Mouse (Mus musculus) limb, embryonic 12.5 days (tissue): ENCODE data around the gene Ssrp1. TPM values are rescaled to one million over a fixed set of nuclear protein-coding genes. Genes with fewer than 3 reads are reported as not detected.

Experiments used
- ATAC-seq: fragments of 200-750 bp; cut with Nextera tagmentation; 2 replicates; pipeline ENCODE4 v1.8.0; 2017; ENCODE audit warnings: low read depth, moderate TSS enrichment; ENCODE audit not compliant: insufficient number of reproducible peaks, insufficient read depth, low FRiP score, low TSS enrichment
- H3K27ac ChIP-seq: fragments of 300-500 bp; sonication (generic); 2 replicates; pipeline ENCODE4 v1.5.1; 2016; ENCODE audit warnings: mild to moderate bottlenecking, moderate library complexity
- H3K27me3 ChIP-seq: fragments of 300-500 bp; sonication (generic); 2 replicates; pipeline ENCODE4 v1.6.1; 2016; ENCODE audit warnings: mild to moderate bottlenecking, moderate library complexity
- H3K36me3 ChIP-seq: fragments of 300-500 bp; sonication (generic); 2 replicates; pipeline ENCODE4 v1.6.1; 2016; ENCODE audit warnings: mild to moderate bottlenecking, moderate library complexity
- H3K4me1 ChIP-seq: fragments of 300-500 bp; sonication (generic); replicated peaks from 2 replicates; pipeline ENCODE4 v1.6.1; 2016
- H3K4me2 ChIP-seq: fragments of 300-500 bp; sonication (generic); 2 replicates; pipeline ENCODE4 v1.6.1; 2016; ENCODE audit warnings: mild to moderate bottlenecking, moderate library complexity
- H3K4me3 ChIP-seq: fragments of 300-500 bp; sonication (generic); replicated peaks from 2 replicates; pipeline ENCODE4 v1.5.1; 2016; ENCODE audit warnings: mild to moderate bottlenecking
- H3K9ac ChIP-seq: fragments of 300-500 bp; sonication (generic); replicated peaks from 2 replicates; pipeline ENCODE4 v1.6.1; 2016; ENCODE audit warnings: mild to moderate bottlenecking, moderate library complexity
- H3K9me3 ChIP-seq: fragments of 300-500 bp; sonication (generic); 2 replicates; pipeline ENCODE4 v1.6.1; 2016; ENCODE audit warnings: mild to moderate bottlenecking, moderate library complexity
- WGBS: fragments of 180-500 bp; shearing (Covaris S2); methylation state at CpG from one replicate; pipeline ENCODE4 v1.1.7; 2016; 5-methylcytosine and 5-hydroxymethylcytosine counted together
- polyA plus RNA-seq: library from polyadenylated mRNA; unstranded; fragments of >200 nt; fragmentation: Nextera tagmentation; extraction: Ambion mirVana; gene quantifications from 2 replicates; pipeline ENCODE4 v1.2.1, GENCODE M21; 2016

Ssrp1 gene
- polyA plus RNA-seq, 1 experiment from 2014 or later = 330 TPM

DNA sequence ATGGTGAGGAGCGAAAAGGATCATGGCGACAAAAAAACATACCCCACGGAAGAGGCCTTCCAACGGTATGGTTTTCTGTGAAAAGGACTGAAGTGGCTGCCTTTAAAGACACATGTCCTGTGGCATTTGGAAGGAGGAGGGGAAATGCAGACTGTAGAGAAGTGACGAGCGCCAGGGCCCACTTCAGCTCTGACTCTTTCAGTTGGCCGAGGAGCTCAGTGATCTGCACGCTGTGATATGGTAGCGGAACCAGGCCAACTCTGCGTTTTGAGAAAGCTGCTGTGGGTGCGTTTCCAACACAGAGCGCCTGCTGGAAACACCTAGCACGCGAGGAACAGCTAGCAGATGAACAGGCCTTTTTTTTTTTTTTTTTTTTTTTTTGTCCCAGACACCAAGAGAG is 24.4 kb upstream of the Ssrp1 start:
- Histone ChIP-seq H3K4me3 (no peak overlapping the region), H3K9me3 (no peaks in the 10 kb centered on the region), H3K4me2 (no peak overlapping the region), H3K36me3 (no peaks in the 10 kb centered on the region), H3K27me3 (no peaks in the 10 kb centered on the region), H3K27ac (no peak overlapping the region), H3K4me1 (peaks cover 12% of the 10 kb centered on the region), H3K9ac (no peak overlapping the region)
- no peak for ATAC-seq
- WGBS = 85% methylated on average over 14 of the region's 14 CpGs

DNA sequence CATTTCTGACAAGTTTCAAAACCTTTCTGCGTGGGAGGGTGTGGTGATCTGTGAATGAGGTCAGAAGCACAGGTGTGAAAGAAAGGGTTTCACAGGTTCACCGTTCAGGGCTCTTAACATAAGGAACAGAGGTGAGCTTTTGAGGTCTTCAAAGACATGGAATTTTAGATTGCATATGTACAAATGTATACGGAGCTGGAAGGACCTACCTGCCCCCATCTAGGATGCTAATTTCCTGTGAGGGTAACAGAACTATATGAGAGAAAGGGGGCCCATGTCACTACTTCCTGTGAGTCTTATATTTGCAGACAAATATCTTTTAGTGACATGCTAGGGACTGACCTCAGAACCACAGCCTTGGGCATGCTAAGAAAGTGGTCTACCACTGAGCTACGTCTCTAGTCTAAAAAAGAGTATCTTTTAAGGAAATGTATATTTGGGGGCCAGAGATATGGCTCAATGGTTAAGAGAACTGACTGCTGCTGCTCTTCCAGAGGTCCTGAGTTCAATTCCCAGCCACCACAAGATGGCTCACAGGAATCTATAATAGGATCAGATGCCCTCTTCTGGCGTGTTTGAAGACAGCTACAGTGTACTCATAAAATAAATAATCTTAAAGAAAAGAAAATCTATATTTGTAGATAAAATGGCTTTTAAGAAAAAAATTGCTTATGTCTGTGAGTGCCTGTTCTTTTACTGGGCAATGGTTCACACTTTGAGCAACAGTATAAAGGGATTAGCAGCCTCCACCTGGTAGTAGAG is 23.0 kb upstream of the Ssrp1 start:
- no peak for ATAC-seq
- Histone ChIP-seq H3K9ac (no peak overlapping the region), H3K4me1 (peaks cover 12% of the 10 kb centered on the region), H3K4me2 (no peak overlapping the region), H3K9me3 (no peaks in the 10 kb centered on the region), H3K4me3 (no peak overlapping the region), H3K27ac (no peak overlapping the region), H3K27me3 (no peaks in the 10 kb centered on the region), H3K36me3 (no peaks in the 10 kb centered on the region)
- WGBS = 80% methylated on average over 5 of the region's 5 CpGs

DNA sequence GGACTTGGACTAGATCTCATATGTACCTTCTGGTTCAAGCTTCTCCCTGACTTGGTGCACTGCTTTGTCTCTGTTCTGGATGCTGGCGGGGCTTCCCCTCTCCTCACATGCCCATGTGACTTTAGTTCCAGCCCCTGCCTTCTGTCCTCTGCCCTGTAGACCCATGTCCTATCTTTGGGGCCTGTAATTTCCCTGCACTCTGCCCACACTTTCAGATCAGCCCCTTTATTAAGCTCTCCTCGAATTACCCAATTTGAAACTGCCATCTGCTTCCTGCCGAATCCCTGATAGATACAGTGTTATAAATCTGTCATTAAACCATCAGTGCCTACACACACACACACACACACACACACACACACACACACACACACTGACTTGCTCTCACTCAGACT is 22.4 kb upstream of the Ssrp1 start:
- Histone ChIP-seq H3K36me3 (no peaks in the 10 kb centered on the region), H3K4me3 (no peak overlapping the region), H3K27me3 (no peaks in the 10 kb centered on the region), H3K27ac (no peak overlapping the region), H3K9ac (no peak overlapping the region), H3K4me1 (peaks cover 12% of the 10 kb centered on the region), H3K9me3 (no peaks in the 10 kb centered on the region), H3K4me2 (no peak overlapping the region)
- 27% methylated on average over 3 of the region's 3 CpGs for WGBS
- no peak for ATAC-seq

DNA sequence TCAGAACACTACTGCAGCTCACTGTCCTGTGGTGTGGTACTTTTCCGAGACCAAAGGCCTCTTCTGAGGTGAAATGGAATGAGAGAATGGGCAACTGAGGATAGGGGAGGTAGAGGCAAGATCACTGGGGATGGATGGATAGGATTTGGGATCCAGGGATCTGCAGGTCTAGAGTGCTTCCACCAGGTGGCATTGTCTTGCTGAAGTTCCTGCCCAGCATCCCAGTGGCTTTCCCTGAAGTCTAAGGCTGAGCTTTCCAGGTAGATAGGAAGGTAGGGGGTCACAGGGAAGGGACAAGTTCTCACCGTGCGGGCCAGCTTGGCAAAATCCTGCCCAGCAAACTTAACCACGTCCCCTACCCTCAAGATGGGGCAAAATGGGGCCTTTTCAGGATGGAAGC is 15.0 kb upstream of the Ssrp1 start:
- H3K9me3 ChIP-seq = no peaks in the 10 kb centered on the region
- no peak overlapping the region for H3K27ac ChIP-seq
- 23% methylated on average over 4 of the region's 4 CpGs for WGBS
- H3K4me3 ChIP-seq = no peak overlapping the region
- no peaks in the 10 kb centered on the region for H3K4me1 ChIP-seq
- no peaks in the 10 kb centered on the region for H3K36me3 ChIP-seq
- no peaks in the 10 kb centered on the region for H3K27me3 ChIP-seq
- H3K9ac ChIP-seq = no peak overlapping the region
- 0 out of 2 replicates have a peak, but pooled peaks have one; percentile 38 for ATAC-seq
- H3K4me2 ChIP-seq = no peak overlapping the region

DNA sequence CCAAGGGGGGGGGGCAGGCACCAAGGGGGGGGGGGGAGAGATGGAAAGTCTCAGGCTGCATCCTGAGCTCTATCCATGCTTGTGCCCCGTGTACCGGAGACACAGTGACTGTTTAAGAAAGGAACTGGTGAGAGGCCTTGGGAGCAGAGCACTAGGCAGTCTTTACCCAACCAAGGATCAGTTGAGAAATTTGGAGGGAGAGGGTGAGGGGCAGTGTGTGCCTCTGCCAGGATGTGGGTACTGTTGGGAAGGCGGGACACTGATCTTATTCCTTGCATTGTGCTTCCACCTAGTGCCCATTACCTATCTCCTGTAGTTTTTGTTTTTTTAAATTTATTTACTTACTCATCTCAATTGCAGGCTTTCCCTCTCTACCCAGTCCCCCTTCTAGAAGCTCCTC is 10.9 kb upstream of the Ssrp1 start:
- ATAC-seq = no peak
- Histone ChIP-seq H3K4me2 (no peak overlapping the region), H3K27ac (no peak overlapping the region), H3K9ac (no peak overlapping the region), H3K4me3 (no peak overlapping the region), H3K4me1 (no peaks in the 10 kb centered on the region), H3K9me3 (no peaks in the 10 kb centered on the region), H3K27me3 (no peaks in the 10 kb centered on the region), H3K36me3 (no peaks in the 10 kb centered on the region)
- 81% methylated on average over 3 of the region's 3 CpGs for WGBS

DNA sequence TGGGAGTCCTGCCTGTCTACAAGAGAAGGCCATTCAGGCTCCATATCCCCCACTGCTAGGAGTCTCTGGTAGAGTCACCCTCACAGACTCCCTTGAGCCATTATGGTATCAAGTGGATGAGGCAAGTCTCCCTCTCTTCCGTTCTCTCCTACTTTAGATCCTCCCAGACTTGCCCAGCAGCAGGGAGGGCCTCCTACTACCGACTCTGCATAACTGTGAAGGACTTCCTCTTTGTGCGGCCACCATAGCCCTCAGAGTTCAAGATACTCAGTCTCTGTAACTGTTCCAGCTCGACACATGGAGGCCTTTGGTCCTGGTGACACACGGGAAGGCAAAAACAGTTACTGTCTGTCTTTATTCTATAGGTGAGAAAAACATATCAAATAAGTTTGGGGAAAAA is 9.8 kb upstream of the Ssrp1 start:
- Histone ChIP-seq H3K36me3 (no peaks in the 10 kb centered on the region), H3K27me3 (no peaks in the 10 kb centered on the region), H3K4me2 (no peak overlapping the region), H3K9ac (no peak overlapping the region), H3K4me3 (no peak overlapping the region), H3K9me3 (no peaks in the 10 kb centered on the region), H3K4me1 (no peaks in the 10 kb centered on the region), H3K27ac (no peak overlapping the region)
- 71% methylated on average over 5 of the region's 5 CpGs for WGBS
- ATAC-seq = no peak

DNA sequence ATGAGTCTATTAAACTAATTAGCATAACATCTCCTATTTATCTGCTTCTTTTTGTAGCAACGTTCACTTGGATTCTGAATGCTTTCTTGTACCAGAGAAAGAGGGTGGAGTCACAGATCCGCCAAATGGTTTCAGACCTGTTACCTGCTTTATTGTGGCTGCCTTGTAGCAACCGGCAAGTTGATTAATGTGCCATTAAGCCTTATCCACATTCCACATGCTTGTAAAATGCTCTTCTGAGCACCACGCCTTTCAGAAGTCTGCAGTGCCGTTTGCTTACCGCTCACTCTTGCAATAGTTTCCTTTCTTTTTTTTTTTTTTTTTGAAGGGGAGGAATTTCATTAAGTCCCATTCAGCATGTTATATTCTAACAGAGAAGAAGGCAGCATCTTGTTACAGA is 7.1 kb upstream of the Ssrp1 start:
- Histone ChIP-seq H3K9ac (no peak overlapping the region), H3K36me3 (no peaks in the 10 kb centered on the region), H3K4me3 (no peak overlapping the region), H3K4me2 (no peak overlapping the region), H3K4me1 (no peaks in the 10 kb centered on the region), H3K27me3 (no peaks in the 10 kb centered on the region), H3K9me3 (no peaks in the 10 kb centered on the region), H3K27ac (no peak overlapping the region)
- 26% methylated on average over 6 of the region's 6 CpGs for WGBS
- ATAC-seq = no peak

DNA sequence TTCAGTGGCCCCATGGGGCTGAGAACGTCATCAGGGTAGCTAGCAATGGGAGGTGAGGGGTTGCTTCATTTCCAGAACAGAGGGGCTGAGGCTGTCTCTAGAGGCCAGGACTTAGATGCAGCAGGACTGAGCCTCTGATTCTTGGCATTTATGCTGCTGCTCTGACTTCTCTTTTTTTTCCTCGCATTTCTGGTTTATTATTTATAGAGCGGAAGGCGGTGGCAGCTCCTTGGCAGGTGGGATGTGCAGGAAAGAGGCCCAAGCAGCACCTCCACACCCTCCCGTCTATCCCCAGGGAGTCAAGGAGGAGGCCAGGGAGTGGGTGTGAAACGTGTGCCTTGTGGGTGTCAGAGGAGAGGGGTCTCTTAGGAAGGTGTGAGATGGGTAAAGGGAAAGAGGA is 6.0 kb upstream of the Ssrp1 start:
- Histone ChIP-seq H3K4me2 (no peak overlapping the region), H3K9me3 (no peaks in the 10 kb centered on the region), H3K27me3 (no peaks in the 10 kb centered on the region), H3K27ac (no peak overlapping the region), H3K9ac (0 out of 2 replicates have a peak overlapping the region, but pooled peaks have one; percentile 12), H3K36me3 (no peaks in the 10 kb centered on the region), H3K4me1 (peaks cover 1% of the 10 kb centered on the region; the same call in 1 of the 2 replicates), H3K4me3 (no peak overlapping the region)
- no peak for ATAC-seq
- 67% methylated on average over 6 of the region's 6 CpGs for WGBS

DNA sequence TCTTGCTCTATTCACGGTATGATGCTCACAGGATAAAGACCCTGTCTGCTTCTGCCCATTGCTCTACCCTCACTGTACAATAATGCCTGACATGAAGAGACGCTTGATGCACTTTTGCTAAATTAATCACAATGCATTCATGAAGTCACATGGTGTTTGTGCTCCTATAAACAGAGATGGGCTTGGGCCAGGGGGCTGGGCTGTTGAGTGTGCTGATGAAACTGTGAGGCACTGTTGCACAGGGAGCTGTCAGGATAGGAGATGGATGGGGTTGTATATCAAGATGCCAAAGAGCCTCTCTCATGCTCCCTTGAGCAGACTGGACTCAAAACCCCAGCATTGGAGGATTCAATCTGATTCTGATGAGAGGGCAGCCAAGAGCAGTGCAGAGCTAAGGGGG is 3.9 kb upstream of the Ssrp1 start:
- H3K4me3 ChIP-seq = no peak overlapping the region

DNA sequence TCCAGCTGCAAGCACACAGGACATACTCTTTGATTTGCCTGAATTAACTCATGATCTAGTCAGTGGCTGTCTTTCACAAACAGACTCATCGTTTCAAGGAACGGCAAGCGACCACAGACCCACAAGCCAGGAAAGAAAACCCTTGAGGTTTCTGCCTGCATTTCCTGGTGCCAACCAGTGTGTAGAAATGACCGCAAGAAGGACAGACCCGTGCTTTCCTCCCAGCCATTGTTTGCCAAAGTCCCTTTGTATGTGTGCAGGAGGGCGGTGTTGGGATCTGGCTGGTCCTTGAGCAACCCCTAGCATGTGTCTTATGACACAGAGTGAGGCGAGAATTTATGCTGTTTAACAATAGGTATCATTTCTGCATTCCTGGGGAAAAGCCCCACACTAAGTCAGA is 2.9 kb upstream of the Ssrp1 start:
- ATAC-seq = no peak
- Histone ChIP-seq H3K36me3 (peaks cover 6% of the 10 kb centered on the region), H3K4me2 (no peak overlapping the region), H3K9me3 (no peaks in the 10 kb centered on the region), H3K9ac (no peak overlapping the region), H3K4me1 (peaks cover 16% of the 10 kb centered on the region), H3K4me3 (no peak overlapping the region), H3K27me3 (no peaks in the 10 kb centered on the region), H3K27ac (no peak overlapping the region)
- 92% methylated on average over 7 of the region's 7 CpGs for WGBS

More for the DNA sequence above, 3.9 kb upstream of the Ssrp1 start:
- Histone ChIP-seq H3K36me3 (no peaks in the 10 kb centered on the region), H3K4me2 (no peak overlapping the region), H3K9ac (no peak overlapping the region), H3K27ac (no peak overlapping the region), H3K27me3 (no peaks in the 10 kb centered on the region), H3K4me1 (peaks cover 10% of the 10 kb centered on the region), H3K9me3 (no peaks in the 10 kb centered on the region)
- no peak for ATAC-seq
- 74% methylated on average over 2 of the region's 2 CpGs for WGBS

DNA sequence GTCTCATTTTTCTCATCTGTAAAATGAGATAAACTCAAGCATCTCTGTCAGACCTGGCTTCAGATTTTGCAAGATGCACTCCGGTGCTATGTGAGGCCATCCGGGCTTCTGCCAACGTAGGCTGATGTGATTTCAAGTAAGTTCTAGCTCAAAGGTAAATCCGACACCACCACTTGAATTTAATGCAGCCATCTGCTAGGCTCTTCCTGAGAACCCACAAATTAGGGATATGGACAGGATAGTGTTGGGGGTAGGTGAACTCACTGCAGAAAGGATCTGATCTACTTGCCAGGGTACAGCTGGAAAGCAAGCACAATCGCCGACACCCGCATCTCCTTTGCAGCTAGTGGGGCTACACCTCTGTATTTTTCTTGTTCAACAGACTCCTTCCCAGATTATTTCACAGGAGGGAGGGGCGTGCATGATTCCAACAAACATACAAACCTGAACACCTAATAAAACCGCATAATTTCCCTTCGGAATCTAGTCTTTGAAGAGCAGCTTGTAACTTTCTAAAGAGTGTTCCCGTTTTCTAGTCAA is 457 bp upstream of the Ssrp1 start:
- H3K27ac ChIP-seq = peak overlapping the region; percentile 92
- H3K36me3 ChIP-seq = peaks cover 30% of the 10 kb centered on the region
- ATAC-seq = peak; percentile 23; the same call in 1 of the 2 replicates
- peak overlapping the region; percentile 85 for H3K4me2 ChIP-seq
- WGBS = 9% methylated on average over 11 of the region's 11 CpGs
- peak overlapping the region; percentile 89 for H3K9ac ChIP-seq
- H3K4me3 ChIP-seq = peak overlapping the region; percentile 80
- H3K9me3 ChIP-seq = no peaks in the 10 kb centered on the region
- no peaks in the 10 kb centered on the region for H3K27me3 ChIP-seq
- peaks cover 16% of the 10 kb centered on the region for H3K4me1 ChIP-seq

DNA sequence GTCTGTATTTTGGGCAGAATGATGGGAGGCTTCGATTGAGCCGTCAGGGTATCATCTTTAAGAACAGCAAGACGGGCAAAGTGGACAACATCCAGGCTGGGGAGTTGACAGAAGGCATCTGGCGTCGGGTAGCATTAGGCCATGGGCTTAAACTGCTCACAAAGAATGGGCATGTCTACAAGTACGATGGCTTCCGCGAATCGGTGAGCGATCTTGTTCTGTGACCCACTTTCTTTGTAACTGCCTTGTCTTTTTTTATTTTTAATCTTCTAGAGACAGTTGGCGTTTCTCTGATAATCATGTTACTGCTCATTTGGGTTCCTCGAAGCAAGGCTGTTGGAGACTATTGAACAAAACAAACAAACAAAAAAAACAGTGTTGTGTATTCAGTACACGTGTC is 1.3 kb downstream of the Ssrp1 start:
- 88% methylated on average over 13 of the region's 13 CpGs for WGBS
- peak overlapping the region; percentile 89 for H3K9ac ChIP-seq

More for the DNA sequence above, 1.3 kb downstream of the Ssrp1 start:
- Histone ChIP-seq H3K9me3 (no peaks in the 10 kb centered on the region), H3K27ac (no peak overlapping the region), H3K36me3 (peaks cover 48% of the 10 kb centered on the region), H3K4me3 (peak overlapping the region; percentile 80), H3K4me1 (peaks cover 16% of the 10 kb centered on the region), H3K27me3 (no peaks in the 10 kb centered on the region), H3K4me2 (peak overlapping the region; percentile 85)
- ATAC-seq = no peak
